Mouse (Mus musculus): ENCODE data around the gene Fam172a. TPM values are rescaled to one million over a fixed set of nuclear protein-coding genes. Genes with fewer than 3 reads are reported as not detected.

Fam172a gene
- total and polyA plus RNA-seq, 3 experiments: 33.4 to 89.8 (median 45.3) TPM

- H3K4me3 ChIP-seq (ENCODE audit: low read depth, low read length): no peak overlapping the region
- no peaks in the 10 kb centered on the region for H3K36me3 ChIP-seq (replicated peaks)
- no peaks in the 10 kb centered on the region for H3K27me3 ChIP-seq (ENCODE audit: insufficient read depth, low read length)
- H3K4me1 ChIP-seq (ENCODE audit: insufficient read depth, low read depth, low read length): no peaks in the 10 kb centered on the region; the same call in 1 of the 2 replicates
- ATAC-seq (ENCODE audit: extremely low read depth, insufficient number of reproducible peaks, low FRiP score, poor library complexity, severe bottlenecking) (no peak), DNase-seq (ENCODE audit: low spot score) (no peak)
- H3K9me3 ChIP-seq (replicated peaks): no peaks in the 10 kb centered on the region
- TF ChIP-seq TAL1 (conservative IDR thresholded peaks at IDR 0.05; ENCODE audit: low read depth, low read length) (no peak), GATA1 (IDR thresholded peaks at IDR 0.05; ENCODE audit: borderline replicate concordance, low read length) (no peak), GATA2 (IDR thresholded peaks at IDR 0.05; ENCODE audit: borderline replicate concordance, low read depth, low read length) (no peak), POLR2AphosphoS5 (IDR thresholded peaks at IDR 0.05; ENCODE audit: insufficient replicate concordance, low read depth, low read length) (no peak), CTCF (IDR thresholded peaks at IDR 0.05; ENCODE audit: low read depth, low read length) (no peak)
Measured at GRCm38 (mm10) chr13:78099746-78100530, 398.1 kb downstream of the Fam172a start.

DNA sequence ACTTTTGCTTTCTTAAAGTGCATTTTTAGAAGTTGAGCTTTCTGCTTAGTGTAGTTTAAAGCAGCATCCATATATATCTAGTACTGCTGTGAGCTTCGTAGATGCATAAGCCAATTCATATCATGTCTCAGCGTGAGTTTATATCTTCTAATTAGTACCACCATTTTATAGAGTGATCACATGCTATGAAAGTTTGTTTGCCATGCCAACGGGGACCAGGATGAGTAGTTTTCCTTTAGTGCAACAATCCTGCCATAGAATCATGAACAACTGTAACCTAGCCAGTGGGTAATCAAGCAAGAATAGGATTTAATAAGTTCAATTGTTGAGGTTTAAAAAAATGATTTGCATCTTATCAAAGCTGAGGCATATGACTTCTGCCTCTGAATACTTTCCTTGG, 398.8 kb downstream of the Fam172a start:
- DNase-seq (ENCODE audit: low spot score) (no peak), ATAC-seq (ENCODE audit: extremely low read depth, insufficient number of reproducible peaks, low FRiP score, poor library complexity, severe bottlenecking) (no peak)
- Histone ChIP-seq H3K4me1 (ENCODE audit: insufficient read depth, low read depth, low read length) (no peaks in the 10 kb centered on the region; the same call in 1 of the 2 replicates), H3K9me3 (replicated peaks) (no peaks in the 10 kb centered on the region), H3K36me3 (replicated peaks) (no peaks in the 10 kb centered on the region), H3K27me3 (ENCODE audit: insufficient read depth, low read length) (no peaks in the 10 kb centered on the region), H3K4me3 (ENCODE audit: low read depth, low read length) (no peak overlapping the region)
- no peak for TF ChIP-seq TAL1 (conservative IDR thresholded peaks at IDR 0.05; ENCODE audit: low read depth, low read length)
- TF ChIP-seq GATA1 (IDR thresholded peaks at IDR 0.05; ENCODE audit: borderline replicate concordance, low read length): no peak
- TF ChIP-seq CTCF (IDR thresholded peaks at IDR 0.05; ENCODE audit: low read depth, low read length): no peak

GRCm38 (mm10) chr13:78102337-78102736, 400.5 kb downstream of the Fam172a start:
- DNase-seq (ENCODE audit: low spot score): no peak
- no peak overlapping the region for H3K4me3 ChIP-seq (ENCODE audit: low read depth, low read length)
- no peak for ATAC-seq (ENCODE audit: extremely low read depth, insufficient number of reproducible peaks, low FRiP score, poor library complexity, severe bottlenecking)
- TF ChIP-seq POLR2AphosphoS5 (IDR thresholded peaks at IDR 0.05; ENCODE audit: insufficient replicate concordance, low read depth, low read length): no peak
- no peak for TF ChIP-seq CTCF (IDR thresholded peaks at IDR 0.05; ENCODE audit: low read depth, low read length)
- TF ChIP-seq GATA2 (IDR thresholded peaks at IDR 0.05; ENCODE audit: borderline replicate concordance, low read depth, low read length): no peak
- TF ChIP-seq TAL1 (conservative IDR thresholded peaks at IDR 0.05; ENCODE audit: low read depth, low read length): no peak
- no peak for TF ChIP-seq GATA1 (IDR thresholded peaks at IDR 0.05; ENCODE audit: borderline replicate concordance, low read length)
- no peaks in the 10 kb centered on the region; the same call in 1 of the 2 replicates for H3K4me1 ChIP-seq (ENCODE audit: insufficient read depth, low read depth, low read length)
- no peaks in the 10 kb centered on the region for H3K9me3 ChIP-seq (replicated peaks)
- no peaks in the 10 kb centered on the region for H3K36me3 ChIP-seq (replicated peaks)
- H3K27me3 ChIP-seq (ENCODE audit: insufficient read depth, low read length): no peaks in the 10 kb centered on the region

- DNase-seq (ENCODE audit: low spot score): no peak
- Histone ChIP-seq H3K4me3 (ENCODE audit: low read depth, low read length) (no peak overlapping the region), H3K4me1 (ENCODE audit: insufficient read depth, low read depth, low read length) (no peaks in the 10 kb centered on the region), H3K9me3 (replicated peaks) (no peaks in the 10 kb centered on the region), H3K27me3 (ENCODE audit: insufficient read depth, low read length) (no peaks in the 10 kb centered on the region), H3K36me3 (replicated peaks) (no peaks in the 10 kb centered on the region)
- no peak for TF ChIP-seq POLR2AphosphoS5 (IDR thresholded peaks at IDR 0.05; ENCODE audit: insufficient replicate concordance, low read depth, low read length)
- TF ChIP-seq GATA2 (IDR thresholded peaks at IDR 0.05; ENCODE audit: borderline replicate concordance, low read depth, low read length): no peak
- TF ChIP-seq TAL1 (conservative IDR thresholded peaks at IDR 0.05; ENCODE audit: low read depth, low read length): no peak
- TF ChIP-seq CTCF (IDR thresholded peaks at IDR 0.05; ENCODE audit: low read depth, low read length): no peak
- TF ChIP-seq GATA1 (IDR thresholded peaks at IDR 0.05; ENCODE audit: borderline replicate concordance, low read length): no peak
- no peak for ATAC-seq (ENCODE audit: extremely low read depth, insufficient number of reproducible peaks, low FRiP score, poor library complexity, severe bottlenecking)
Measured at GRCm38 (mm10) chr13:78104851-78105250, 403.0 kb downstream of the Fam172a start.

DNA sequence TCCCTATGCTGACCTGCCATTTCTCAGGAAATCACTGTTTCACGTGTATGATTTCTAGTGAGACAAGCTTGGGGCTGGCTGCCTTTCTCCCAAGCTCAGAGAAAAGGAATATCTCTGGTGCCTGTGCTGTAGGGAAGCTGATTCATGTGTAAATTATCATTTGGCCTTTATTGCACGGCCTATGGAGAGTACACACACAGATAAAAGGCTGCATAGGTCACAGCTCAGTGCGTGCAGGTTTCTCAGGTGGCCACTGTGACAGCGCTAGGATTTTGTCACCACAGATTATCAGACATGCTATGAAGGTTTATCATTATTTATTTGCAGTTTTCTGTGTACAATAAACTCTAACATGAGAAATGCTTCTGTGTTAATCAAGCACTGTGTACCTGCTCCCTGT, 408.8 kb downstream of the Fam172a start:
- H3K36me3 ChIP-seq (replicated peaks): no peaks in the 10 kb centered on the region
- H3K4me3 ChIP-seq (ENCODE audit: low read depth, low read length): no peak overlapping the region
- TF ChIP-seq TAL1 (conservative IDR thresholded peaks at IDR 0.05; ENCODE audit: low read depth, low read length) (no peak), GATA1 (IDR thresholded peaks at IDR 0.05; ENCODE audit: borderline replicate concordance, low read length) (no peak), POLR2AphosphoS5 (IDR thresholded peaks at IDR 0.05; ENCODE audit: insufficient replicate concordance, low read depth, low read length) (no peak), GATA2 (IDR thresholded peaks at IDR 0.05; ENCODE audit: borderline replicate concordance, low read depth, low read length) (no peak), CTCF (IDR thresholded peaks at IDR 0.05; ENCODE audit: low read depth, low read length) (no peak)
- DNase-seq (ENCODE audit: low spot score) (no peak), ATAC-seq (ENCODE audit: extremely low read depth, insufficient number of reproducible peaks, low FRiP score, poor library complexity, severe bottlenecking) (no peak)
- no peaks in the 10 kb centered on the region for H3K27me3 ChIP-seq (ENCODE audit: insufficient read depth, low read length)
- H3K9me3 ChIP-seq (replicated peaks): no peaks in the 10 kb centered on the region
- H3K4me1 ChIP-seq (ENCODE audit: insufficient read depth, low read depth, low read length): no peaks in the 10 kb centered on the region

DNA sequence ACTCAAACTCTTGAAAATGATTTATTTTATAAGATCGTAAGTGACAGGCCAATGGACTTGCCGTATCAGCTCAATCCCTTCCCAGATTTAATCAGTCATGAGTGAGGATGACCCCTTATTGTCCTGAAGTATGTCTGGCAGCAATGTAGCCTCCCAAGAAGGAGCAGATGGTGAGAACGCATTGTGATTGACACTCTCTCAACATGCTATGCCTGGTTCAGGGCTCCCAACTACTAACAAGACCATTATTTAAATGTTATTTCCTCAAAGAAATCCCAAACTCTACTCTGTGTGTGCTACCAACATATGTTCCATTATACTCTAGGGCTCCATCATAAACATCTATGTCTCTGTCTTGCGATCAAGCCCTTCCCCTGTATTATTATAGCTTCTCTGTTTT, 412.1 kb downstream of the Fam172a start:
- H3K4me3 ChIP-seq (ENCODE audit: low read depth, low read length): no peak overlapping the region
- DNase-seq (ENCODE audit: low spot score) (no peak), ATAC-seq (ENCODE audit: extremely low read depth, insufficient number of reproducible peaks, low FRiP score, poor library complexity, severe bottlenecking) (no peak)
- no peaks in the 10 kb centered on the region for H3K36me3 ChIP-seq (replicated peaks)
- no peaks in the 10 kb centered on the region for H3K27me3 ChIP-seq (ENCODE audit: insufficient read depth, low read length)
- H3K9me3 ChIP-seq (replicated peaks): no peaks in the 10 kb centered on the region
- TF ChIP-seq TAL1 (conservative IDR thresholded peaks at IDR 0.05; ENCODE audit: low read depth, low read length) (no peak), CTCF (IDR thresholded peaks at IDR 0.05; ENCODE audit: low read depth, low read length) (no peak), GATA2 (IDR thresholded peaks at IDR 0.05; ENCODE audit: borderline replicate concordance, low read depth, low read length) (no peak), POLR2AphosphoS5 (IDR thresholded peaks at IDR 0.05; ENCODE audit: insufficient replicate concordance, low read depth, low read length) (no peak), GATA1 (IDR thresholded peaks at IDR 0.05; ENCODE audit: borderline replicate concordance, low read length) (no peak)
- no peaks in the 10 kb centered on the region for H3K4me1 ChIP-seq (ENCODE audit: insufficient read depth, low read depth, low read length)

Data from G1E (cell line).